Mouse (Mus musculus): ENCODE results near the gene Keap1. TPM values are rescaled to one million over a fixed set of nuclear protein-coding genes. Genes with fewer than 3 reads are reported as not detected.

The Keap1 gene
- polyA plus RNA-seq, 1 experiment from 2014 or later, result 40.8 TPM

DNA sequence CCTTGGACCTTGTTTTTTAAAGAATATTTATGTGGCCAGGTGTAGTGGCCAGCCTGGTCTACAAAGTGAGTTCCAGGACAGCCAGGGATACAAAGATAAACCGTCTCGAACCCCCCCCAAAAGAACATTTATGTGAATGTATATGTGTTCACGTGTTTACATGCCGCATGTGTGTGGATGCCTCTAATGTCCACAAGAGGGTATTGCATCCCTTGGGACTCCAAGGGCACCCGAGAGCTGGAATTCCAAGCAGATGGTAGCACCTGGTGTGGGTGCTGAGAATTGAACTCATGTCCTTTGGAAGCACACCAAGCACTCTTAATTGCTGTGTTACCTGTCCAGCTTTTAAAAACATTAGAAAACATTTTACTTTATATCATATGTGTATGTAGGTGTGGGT, 44.4 kb upstream of the Keap1 start:
- H3K4me3 ChIP-seq (ENCODE audit: low read depth, low read length), result no peak overlapping the region
- H3K4me2 ChIP-seq (replicated peaks; ENCODE audit: low read depth), result no peak overlapping the region
- no peak overlapping the region for H3K9ac ChIP-seq (ENCODE audit: low read length)
- 90% methylated on average over 5 of the region's 5 CpGs for WGBS
- peaks cover 6% of the 10 kb centered on the region; the same call in 1 of the 2 replicates for H3K4me1 ChIP-seq (replicated peaks; ENCODE audit: control insufficient read depth, insufficient read depth)
- H3K27me3 ChIP-seq (ENCODE audit: control insufficient read depth, insufficient read depth, low read length), result no peaks in the 10 kb centered on the region
- H3K36me3 ChIP-seq (ENCODE audit: control insufficient read depth, insufficient read depth, low read length), result peaks cover 28% of the 10 kb centered on the region
- H3K9me3 ChIP-seq (ENCODE audit: control insufficient read depth, low read length), result no peaks in the 10 kb centered on the region
- H3K27ac ChIP-seq (replicated peaks), result no peak overlapping the region
- TF ChIP-seq CTCF (IDR thresholded peaks at IDR 0.05; ENCODE audit: low read depth) (peak; percentile 45), EP300 (optimal IDR thresholded peaks at IDR 0.05) (no peak)
- DNase-seq (ENCODE audit: low spot score), result no peak
- no peak for ATAC-seq (ENCODE audit: low FRiP score, low TSS enrichment)

DNA sequence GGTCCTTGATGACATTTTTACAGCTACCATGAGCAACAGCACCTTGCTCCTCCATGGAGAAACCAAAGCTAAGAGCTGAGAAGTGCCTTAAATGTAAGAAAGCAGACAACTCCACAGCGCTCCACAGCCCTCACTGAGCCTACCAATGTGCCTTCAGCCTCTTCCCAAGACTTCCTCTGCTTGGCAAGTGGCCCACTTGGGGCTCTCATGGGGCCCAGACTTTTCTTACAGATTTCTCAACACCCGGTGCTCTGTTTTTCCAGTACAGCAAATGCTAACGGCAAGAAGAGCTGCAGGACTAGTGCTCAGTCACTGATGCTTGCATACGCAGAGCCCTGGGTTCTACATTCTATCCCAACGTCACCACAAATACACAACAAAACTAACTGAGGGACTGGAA, 38.6 kb upstream of the Keap1 start:
- 88% methylated on average over 5 of the region's 5 CpGs for WGBS
- TF ChIP-seq EP300 (optimal IDR thresholded peaks at IDR 0.05), result no peak
- DNase-seq (ENCODE audit: low spot score), result no peak

DNA sequence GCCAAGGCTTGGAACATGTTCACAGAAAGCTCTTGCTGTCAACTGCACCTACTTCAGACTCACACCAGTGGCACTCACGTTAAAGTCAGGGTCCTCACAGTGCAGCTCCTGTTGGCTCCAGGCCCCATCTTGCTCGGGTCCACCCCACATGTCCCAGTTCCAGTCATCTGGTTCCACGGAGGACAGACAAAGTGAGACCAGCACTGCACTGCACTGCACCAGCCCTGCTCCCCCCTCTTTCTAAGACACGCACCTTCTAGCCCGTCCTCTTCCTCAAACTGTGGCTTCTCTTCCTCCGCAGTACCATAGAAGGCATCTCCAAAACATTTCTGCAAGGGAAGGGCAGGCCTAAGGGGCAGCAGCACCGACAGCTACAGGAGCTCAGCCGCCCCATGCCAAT, 37.1 kb upstream of the Keap1 start:
- Histone ChIP-seq H3K27me3 (ENCODE audit: control insufficient read depth, insufficient read depth, low read length) (no peaks in the 10 kb centered on the region), H3K4me2 (replicated peaks; ENCODE audit: low read depth) (no peak overlapping the region), H3K36me3 (ENCODE audit: control insufficient read depth, insufficient read depth, low read length) (peaks cover 55% of the 10 kb centered on the region), H3K4me3 (ENCODE audit: low read depth, low read length) (no peak overlapping the region), H3K9me3 (ENCODE audit: control insufficient read depth, low read length) (no peaks in the 10 kb centered on the region), H3K9ac (ENCODE audit: low read length) (no peak overlapping the region), H3K27ac (replicated peaks) (no peak overlapping the region), H3K4me1 (replicated peaks; ENCODE audit: control insufficient read depth, insufficient read depth) (no peaks in the 10 kb centered on the region)
- WGBS, result 83% methylated on average over 8 of the region's 8 CpGs
- ATAC-seq (ENCODE audit: low FRiP score, low TSS enrichment), result no peak
- no peak for DNase-seq (ENCODE audit: low spot score)
- TF ChIP-seq EP300 (optimal IDR thresholded peaks at IDR 0.05) (no peak), CTCF (IDR thresholded peaks at IDR 0.05; ENCODE audit: low read depth) (no peak)

More for the DNA sequence above, 38.6 kb upstream of the Keap1 start:
- Histone ChIP-seq H3K4me1 (replicated peaks; ENCODE audit: control insufficient read depth, insufficient read depth) (no peaks in the 10 kb centered on the region), H3K9ac (ENCODE audit: low read length) (no peak overlapping the region), H3K27ac (replicated peaks) (no peak overlapping the region), H3K36me3 (ENCODE audit: control insufficient read depth, insufficient read depth, low read length) (peaks cover 53% of the 10 kb centered on the region), H3K9me3 (ENCODE audit: control insufficient read depth, low read length) (no peaks in the 10 kb centered on the region), H3K27me3 (ENCODE audit: control insufficient read depth, insufficient read depth, low read length) (no peaks in the 10 kb centered on the region), H3K4me2 (replicated peaks; ENCODE audit: low read depth) (no peak overlapping the region), H3K4me3 (ENCODE audit: low read depth, low read length) (no peak overlapping the region)
- ATAC-seq (ENCODE audit: low FRiP score, low TSS enrichment), result no peak

GRCm38 (mm10) chr9:21275727-21276126, 36.6 kb upstream of the Keap1 start:
- no peaks in the 10 kb centered on the region for H3K27me3 ChIP-seq (ENCODE audit: control insufficient read depth, insufficient read depth, low read length)
- DNase-seq (ENCODE audit: low spot score), result no peak
- 87% methylated on average over 12 of the region's 12 CpGs for WGBS
- no peaks in the 10 kb centered on the region for H3K4me1 ChIP-seq (replicated peaks; ENCODE audit: control insufficient read depth, insufficient read depth)
- ATAC-seq (ENCODE audit: low FRiP score, low TSS enrichment), result no peak
- TF ChIP-seq EP300 (optimal IDR thresholded peaks at IDR 0.05) (no peak), CTCF (IDR thresholded peaks at IDR 0.05; ENCODE audit: low read depth) (no peak)
- no peak overlapping the region for H3K9ac ChIP-seq (ENCODE audit: low read length)
- H3K9me3 ChIP-seq (ENCODE audit: control insufficient read depth, low read length), result no peaks in the 10 kb centered on the region
- no peak overlapping the region for H3K4me3 ChIP-seq (ENCODE audit: low read depth, low read length)
- no peak overlapping the region for H3K4me2 ChIP-seq (replicated peaks; ENCODE audit: low read depth)
- H3K36me3 ChIP-seq (ENCODE audit: control insufficient read depth, insufficient read depth, low read length), result peaks cover 54% of the 10 kb centered on the region
- H3K27ac ChIP-seq (replicated peaks), result no peak overlapping the region

DNA sequence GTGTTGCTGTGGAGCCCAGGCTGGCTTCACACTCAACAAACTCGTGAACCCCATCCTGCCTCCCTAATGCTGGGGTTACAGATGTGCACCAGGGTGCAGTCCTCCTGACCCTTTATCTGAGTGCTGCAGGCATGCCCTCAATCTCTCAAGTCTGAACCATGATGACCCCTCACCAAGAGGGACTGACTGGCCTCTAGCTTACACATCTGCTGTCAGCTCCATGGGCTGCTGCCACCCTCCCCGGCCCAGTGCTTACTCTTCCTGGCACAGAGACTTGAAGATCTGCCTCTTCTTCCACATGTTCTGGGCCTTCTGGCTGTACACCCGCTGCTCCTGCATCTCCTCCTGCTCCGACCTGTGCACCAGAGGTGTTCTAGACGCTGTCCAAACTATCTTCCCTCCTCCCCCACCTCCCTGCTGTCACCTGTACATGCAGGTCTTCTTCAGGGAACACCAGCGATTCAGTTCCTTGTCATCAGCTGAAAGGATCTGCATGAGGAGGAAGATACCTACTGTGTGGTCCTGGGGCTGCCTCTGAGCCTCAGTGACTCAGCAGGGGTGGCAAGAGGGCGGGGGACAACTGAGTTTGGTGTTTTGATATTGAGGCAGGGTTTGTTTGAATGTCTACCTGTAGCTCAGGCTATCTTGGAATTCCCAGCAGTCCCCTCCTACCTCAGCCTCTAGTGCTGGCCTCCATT, 36.0 kb upstream of the Keap1 start:
- 77% methylated on average over 7 of the region's 7 CpGs for WGBS
- H3K27me3 ChIP-seq (ENCODE audit: control insufficient read depth, insufficient read depth, low read length), result no peaks in the 10 kb centered on the region

DNA sequence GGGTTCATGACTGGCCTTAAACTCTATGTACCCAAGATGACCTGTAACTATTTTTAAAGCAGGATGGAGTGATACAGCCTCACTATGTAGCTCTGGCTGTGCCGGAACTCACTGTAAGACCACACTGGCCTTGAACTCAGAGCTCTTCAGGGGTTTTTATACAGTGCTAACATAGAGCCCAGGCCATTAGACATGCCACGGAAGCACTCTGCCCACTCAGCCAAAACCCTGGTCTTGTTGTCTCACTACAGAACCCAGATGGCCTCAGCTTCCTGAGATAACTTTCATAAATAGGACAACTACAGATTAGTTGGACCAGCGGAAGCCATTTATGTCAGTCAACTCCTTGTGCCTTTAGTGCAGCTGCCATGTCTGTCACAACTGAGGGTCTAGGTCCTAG, 35.2 kb upstream of the Keap1 start:
- DNase-seq (ENCODE audit: low spot score) (no peak), ATAC-seq (ENCODE audit: low FRiP score, low TSS enrichment) (no peak)
- TF ChIP-seq CTCF (IDR thresholded peaks at IDR 0.05; ENCODE audit: low read depth) (no peak), EP300 (optimal IDR thresholded peaks at IDR 0.05) (no peak)
- Histone ChIP-seq H3K4me1 (replicated peaks; ENCODE audit: control insufficient read depth, insufficient read depth) (no peaks in the 10 kb centered on the region), H3K9ac (ENCODE audit: low read length) (no peak overlapping the region), H3K9me3 (ENCODE audit: control insufficient read depth, low read length) (no peaks in the 10 kb centered on the region), H3K27ac (replicated peaks) (no peak overlapping the region), H3K27me3 (ENCODE audit: control insufficient read depth, insufficient read depth, low read length) (no peaks in the 10 kb centered on the region), H3K36me3 (ENCODE audit: control insufficient read depth, insufficient read depth, low read length) (peaks cover 51% of the 10 kb centered on the region), H3K4me2 (replicated peaks; ENCODE audit: low read depth) (no peak overlapping the region), H3K4me3 (ENCODE audit: low read depth, low read length) (no peak overlapping the region)
- WGBS, result 81% methylated on average over 3 of the region's 3 CpGs

More for the DNA sequence above, 36.0 kb upstream of the Keap1 start:
- H3K4me3 ChIP-seq (ENCODE audit: low read depth, low read length), result no peak overlapping the region
- H3K9ac ChIP-seq (ENCODE audit: low read length), result no peak overlapping the region
- no peak for ATAC-seq (ENCODE audit: low FRiP score, low TSS enrichment)
- no peaks in the 10 kb centered on the region for H3K4me1 ChIP-seq (replicated peaks; ENCODE audit: control insufficient read depth, insufficient read depth)
- H3K9me3 ChIP-seq (ENCODE audit: control insufficient read depth, low read length), result no peaks in the 10 kb centered on the region
- H3K36me3 ChIP-seq (ENCODE audit: control insufficient read depth, insufficient read depth, low read length), result peaks cover 54% of the 10 kb centered on the region
- H3K27ac ChIP-seq (replicated peaks), result no peak overlapping the region
- no peak overlapping the region for H3K4me2 ChIP-seq (replicated peaks; ENCODE audit: low read depth)
- DNase-seq (ENCODE audit: low spot score), result no peak
- TF ChIP-seq CTCF (IDR thresholded peaks at IDR 0.05; ENCODE audit: low read depth), result no peak
- no peak for TF ChIP-seq EP300 (optimal IDR thresholded peaks at IDR 0.05)

Data from stomach, postnatal 0 days (tissue).